Mouse (Mus musculus) ES-E14 (cell line): Measurements from ENCODE around the gene Foxs1.

Experiments
- CHD2 ChIP-seq: IDR thresholded peaks from 2 replicates; pipeline ENCODE4 v1.6.1; 2014; ENCODE audit warnings: mild to moderate bottlenecking, low read depth, low read length, inconsistent platforms
- ZC3H11A ChIP-seq: IDR thresholded peaks from 2 replicates; pipeline ENCODE4 v1.6.1; 2012; ENCODE audit warnings: low read depth, mild to moderate bottlenecking, inconsistent platforms, low read length, borderline replicate concordance
- ZNF384 ChIP-seq: IDR thresholded peaks from 2 replicates; pipeline ENCODE4 v1.6.1; 2012; ENCODE audit warnings: low read depth, low read length, inconsistent platforms

GRCm38 (mm10) chr2:152948438-152949020, 15.5 kb upstream of the Foxs1 start:
- no peak for TF ChIP-seq ZC3H11A
- TF ChIP-seq ZNF384: no peak
- TF ChIP-seq CHD2: no peak
